Mouse (Mus musculus) hindbrain, embryonic 13.5 days (tissue): ENCODE measurements at regions not wholly inside any gene's neighbourhood (a gene's known extent, or its start where the extent isn't known, plus 50 kb on each side); places are given as distances from the start of the nearest gene placed in this dataset.
"Not testable (repeated sequence)": the region's sequence is repeated elsewhere in the genome, so short reads cannot be mapped to it uniquely, and the experiment has no call there.

Experiments used
- ATAC-seq: fragments of 200-750 bp; cut with Nextera tagmentation; 2 replicates; pipeline ENCODE4 v1.8.0; 2017; ENCODE audit warnings: moderate TSS enrichment; ENCODE audit not compliant: low FRiP score
- H3K27ac ChIP-seq: fragments of 300-500 bp; sonication (generic); 2 replicates; pipeline ENCODE4 v1.5.1; 2015; ENCODE audit warnings: inconsistent platforms, mild to moderate bottlenecking, moderate library complexity
- H3K27me3 ChIP-seq: fragments of 300-500 bp; sonication (generic); 2 replicates; pipeline ENCODE4 v1.6.1; 2015; ENCODE audit warnings: mild to moderate bottlenecking, inconsistent platforms
- H3K36me3 ChIP-seq: fragments of 300-500 bp; sonication (generic); 2 replicates; pipeline ENCODE4 v1.6.1; 2015; ENCODE audit warnings: mild to moderate bottlenecking, inconsistent platforms
- H3K4me1 ChIP-seq: fragments of 300-500 bp; sonication (generic); replicated peaks from 2 replicates; pipeline ENCODE4 v1.6.1; 2015; ENCODE audit warnings: inconsistent platforms
- H3K4me2 ChIP-seq: fragments of 300-500 bp; sonication (generic); 2 replicates; pipeline ENCODE4 v1.6.1; 2015; ENCODE audit warnings: inconsistent platforms, mild to moderate bottlenecking, moderate library complexity
- H3K4me3 ChIP-seq: fragments of 300-500 bp; sonication (generic); 2 replicates; pipeline ENCODE4 v1.5.1; 2015; ENCODE audit warnings: mild to moderate bottlenecking, inconsistent platforms
- H3K9ac ChIP-seq: fragments of 300-500 bp; sonication (generic); 2 replicates; pipeline ENCODE4 v1.6.1; 2015; ENCODE audit warnings: mild to moderate bottlenecking, inconsistent platforms
- H3K9me3 ChIP-seq: fragments of 300-500 bp; sonication (generic); 2 replicates; pipeline ENCODE4 v1.6.1; 2016; ENCODE audit warnings: inconsistent platforms
- WGBS: fragments of 180-500 bp; shearing (Covaris S2); methylation state at CpG from one replicate; pipeline ENCODE4 v1.1.7; 2015; 5-methylcytosine and 5-hydroxymethylcytosine counted together

GRCm38 (mm10) chr5:64585076-64585786, 218.0 kb upstream of the Klf3 start:
- H3K9ac ChIP-seq = no peak overlapping the region
- H3K4me3 ChIP-seq = no peak overlapping the region
- no peaks in the 10 kb centered on the region for H3K36me3 ChIP-seq
- peaks cover 14% of the 10 kb centered on the region; the same call in 1 of the 2 replicates for H3K4me1 ChIP-seq
- WGBS = 80% methylated on average over 6 of the region's 6 CpGs
- no peak for ATAC-seq
- H3K4me2 ChIP-seq = no peak overlapping the region
- no peaks in the 10 kb centered on the region for H3K27me3 ChIP-seq
- no peaks in the 10 kb centered on the region for H3K9me3 ChIP-seq
- H3K27ac ChIP-seq = no peak overlapping the region

- no peaks in the 10 kb centered on the region for H3K9me3 ChIP-seq
- peaks cover 14% of the 10 kb centered on the region; the same call in 1 of the 2 replicates for H3K4me1 ChIP-seq
- H3K9ac ChIP-seq = no peak overlapping the region
- ATAC-seq = no peak
- H3K4me2 ChIP-seq = no peak overlapping the region
- no peaks in the 10 kb centered on the region for H3K27me3 ChIP-seq
- WGBS = 92% methylated on average over 6 of the region's 6 CpGs
- H3K27ac ChIP-seq = no peak overlapping the region
- no peak overlapping the region for H3K4me3 ChIP-seq
- H3K36me3 ChIP-seq = no peaks in the 10 kb centered on the region
Observed at GRCm38 (mm10) chr5:64586316-64586715, 216.9 kb upstream of the Klf3 start.

- no peak for ATAC-seq
- no peak overlapping the region for H3K4me2 ChIP-seq
- H3K4me3 ChIP-seq = no peak overlapping the region
- H3K27me3 ChIP-seq = no peaks in the 10 kb centered on the region
- H3K27ac ChIP-seq = no peak overlapping the region
- H3K36me3 ChIP-seq = no peaks in the 10 kb centered on the region
- no peaks in the 10 kb centered on the region for H3K9me3 ChIP-seq
- H3K4me1 ChIP-seq = peaks cover 14% of the 10 kb centered on the region; the same call in 1 of the 2 replicates
- H3K9ac ChIP-seq = no peak overlapping the region
- 85% methylated on average over 3 of the region's 3 CpGs for WGBS
Observed at GRCm38 (mm10) chr5:64586933-64587332, 216.3 kb upstream of the Klf3 start.

- Histone ChIP-seq H3K9ac (no peak overlapping the region), H3K4me1 (peaks cover 14% of the 10 kb centered on the region; the same call in 1 of the 2 replicates), H3K4me2 (no peak overlapping the region), H3K4me3 (no peak overlapping the region), H3K36me3 (no peaks in the 10 kb centered on the region), H3K9me3 (no peaks in the 10 kb centered on the region), H3K27me3 (no peaks in the 10 kb centered on the region), H3K27ac (no peak overlapping the region)
- no peak for ATAC-seq
- WGBS = 42% methylated on average over 8 of the region's 8 CpGs
Observed at GRCm38 (mm10) chr5:64587895-64588738, 215.1 kb upstream of the Klf3 start.

- not testable (repeated sequence) for H3K4me3 ChIP-seq, H3K9me3 ChIP-seq, H3K27me3 ChIP-seq, H3K4me2 ChIP-seq, H3K9ac ChIP-seq, H3K27ac ChIP-seq, ATAC-seq, H3K36me3 ChIP-seq
- H3K4me1 ChIP-seq = peaks cover 14% of the 10 kb centered on the region; the same call in 1 of the 2 replicates
- WGBS = over 99% methylated on average over 8 of the region's 8 CpGs
Observed at GRCm38 (mm10) chr5:64588768-64589167, 214.4 kb upstream of the Klf3 start.

- WGBS = 94% methylated on average over 5 of the region's 5 CpGs
- no peak overlapping the region for H3K4me2 ChIP-seq
Observed at GRCm38 (mm10) chr5:64590036-64590435, 213.2 kb upstream of the Klf3 start.

GRCm38 (mm10) chr5:64590747-64591146, 212.4 kb upstream of the Klf3 start:
- Histone ChIP-seq H3K27me3 (no peaks in the 10 kb centered on the region), H3K9me3 (no peaks in the 10 kb centered on the region), H3K9ac (no peak overlapping the region), H3K36me3 (no peaks in the 10 kb centered on the region), H3K4me3 (no peak overlapping the region), H3K4me2 (no peak overlapping the region), H3K4me1 (peaks cover 19% of the 10 kb centered on the region), H3K27ac (no peak overlapping the region)
- no peak for ATAC-seq
- WGBS = 96% methylated on average over 1 of the region's 1 CpGs

More at GRCm38 (mm10) chr5:64590036-64590435, 213.2 kb upstream of the Klf3 start:
- peaks cover 16% of the 10 kb centered on the region for H3K4me1 ChIP-seq
- H3K36me3 ChIP-seq = no peaks in the 10 kb centered on the region
- no peaks in the 10 kb centered on the region for H3K27me3 ChIP-seq
- H3K9ac ChIP-seq = no peak overlapping the region
- no peak overlapping the region for H3K4me3 ChIP-seq
- no peaks in the 10 kb centered on the region for H3K9me3 ChIP-seq
- H3K27ac ChIP-seq = no peak overlapping the region
- no peak for ATAC-seq

- no peaks in the 10 kb centered on the region for H3K9me3 ChIP-seq
- H3K4me3 ChIP-seq = no peak overlapping the region
- H3K9ac ChIP-seq = no peak overlapping the region
- H3K27ac ChIP-seq = no peak overlapping the region
- no peak for ATAC-seq
- H3K4me1 ChIP-seq = peaks cover 27% of the 10 kb centered on the region
- no peaks in the 10 kb centered on the region for H3K27me3 ChIP-seq
- H3K4me2 ChIP-seq = no peak overlapping the region
- WGBS = 92% methylated on average over 2 of the region's 2 CpGs
- H3K36me3 ChIP-seq = no peaks in the 10 kb centered on the region
Observed at GRCm38 (mm10) chr5:64591792-64592191, 211.4 kb upstream of the Klf3 start.

- no peak overlapping the region for H3K4me2 ChIP-seq
- ATAC-seq = peak; percentile 46; the same call in 1 of the 2 replicates
- no peaks in the 10 kb centered on the region for H3K9me3 ChIP-seq
- H3K36me3 ChIP-seq = no peaks in the 10 kb centered on the region
- H3K4me1 ChIP-seq = peaks cover 30% of the 10 kb centered on the region
- no peak overlapping the region for H3K4me3 ChIP-seq
- no peaks in the 10 kb centered on the region for H3K27me3 ChIP-seq
- H3K9ac ChIP-seq = no peak overlapping the region
- 35% methylated on average over 3 of the region's 3 CpGs for WGBS
- H3K27ac ChIP-seq = peak overlapping the region; percentile 15; the same call in 1 of the 2 replicates
Observed at GRCm38 (mm10) chr5:64595220-64595619, 208.0 kb upstream of the Klf3 start.

GRCm38 (mm10) chr5:64595751-64596344, 207.3 kb upstream of the Klf3 start:
- Histone ChIP-seq H3K9ac (no peak overlapping the region), H3K9me3 (no peaks in the 10 kb centered on the region), H3K4me1 (peaks cover 34% of the 10 kb centered on the region), H3K27ac (no peak overlapping the region), H3K4me3 (no peak overlapping the region), H3K36me3 (no peaks in the 10 kb centered on the region), H3K27me3 (no peaks in the 10 kb centered on the region), H3K4me2 (no peak overlapping the region)
- WGBS = 72% methylated on average over 17 of the region's 17 CpGs
- no peak for ATAC-seq

- WGBS = 46% methylated on average over 7 of the region's 7 CpGs
- H3K9me3 ChIP-seq = no peaks in the 10 kb centered on the region
Observed at GRCm38 (mm10) chr5:64597021-64597420, 206.2 kb upstream of the Klf3 start.

GRCm38 (mm10) chr5:64597451-64597850, 205.7 kb upstream of the Klf3 start:
- 59% methylated on average over 3 of the region's 3 CpGs for WGBS
- H3K4me2 ChIP-seq = no peak overlapping the region
- no peak for ATAC-seq
- no peaks in the 10 kb centered on the region for H3K36me3 ChIP-seq
- no peak overlapping the region for H3K9ac ChIP-seq
- H3K27ac ChIP-seq = no peak overlapping the region
- peaks cover 34% of the 10 kb centered on the region for H3K4me1 ChIP-seq
- H3K4me3 ChIP-seq = no peak overlapping the region
- no peaks in the 10 kb centered on the region for H3K27me3 ChIP-seq
- no peaks in the 10 kb centered on the region for H3K9me3 ChIP-seq

More at GRCm38 (mm10) chr5:64597021-64597420, 206.2 kb upstream of the Klf3 start:
- H3K36me3 ChIP-seq = no peaks in the 10 kb centered on the region
- no peak for ATAC-seq
- no peak overlapping the region for H3K4me3 ChIP-seq
- no peaks in the 10 kb centered on the region for H3K27me3 ChIP-seq
- no peak overlapping the region for H3K27ac ChIP-seq
- peaks cover 34% of the 10 kb centered on the region for H3K4me1 ChIP-seq
- H3K9ac ChIP-seq = no peak overlapping the region
- H3K4me2 ChIP-seq = no peak overlapping the region
